Mouse (Mus musculus) liver, embryonic 14.5 days (tissue): ENCODE measurements around the gene Cpb2.

Experiments
- CTCF ChIP-seq: IDR thresholded peaks from 2 replicates; pipeline ENCODE4 v1.5.1; 2016; ENCODE audit warnings: antibody characterized with exemption, low read depth, control low read depth
- EP300 ChIP-seq: IDR thresholded peaks from 2 replicates; pipeline ENCODE4 v1.6.1; 2016; ENCODE audit warnings: antibody characterized with exemption, low read depth

DNA sequence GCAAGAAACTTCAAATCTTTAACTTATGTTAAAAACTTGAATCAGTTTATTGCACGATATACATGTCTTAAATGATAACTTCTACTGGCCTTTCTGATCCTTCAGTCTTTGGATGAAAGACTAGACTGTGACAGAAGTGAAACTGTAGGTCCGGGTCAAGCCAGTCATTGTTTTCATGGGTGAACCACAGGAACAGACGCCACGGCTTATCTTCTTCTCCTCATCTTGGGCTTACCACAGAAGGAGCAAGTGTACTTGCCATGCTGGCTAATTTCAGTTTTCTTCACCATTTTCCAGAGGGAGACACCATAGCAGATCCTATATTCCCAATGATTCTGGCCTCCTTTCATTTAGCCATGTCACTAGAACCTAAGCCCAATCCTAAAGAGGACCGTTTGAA, 78.2 kb downstream of the Cpb2 start:
- TF ChIP-seq CTCF (no peak), EP300 (no peak)
